Mouse (Mus musculus) cortical plate, adult 2 months (tissue): ENCODE measurements at regions not wholly inside any gene's neighbourhood (a gene's known extent, or its start where the extent isn't known, plus 50 kb on each side); places are given as distances from the start of the nearest gene placed in this dataset.

ENCODE experiments used
- CTCF ChIP-seq: fragments of 200-500 bp; IDR thresholded peaks from 2 replicates; pipeline ENCODE4 v1.5.1; 2011; ENCODE audit warnings: mild to moderate bottlenecking, control low read depth, low read length; ENCODE audit not compliant: insufficient read depth; ENCODE audit errors: extremely low read depth
- POLR2A ChIP-seq: fragments of 200-500 bp; IDR thresholded peaks from 2 replicates; pipeline ENCODE4 v1.6.1; 2011; ENCODE audit warnings: mild to moderate bottlenecking, low read length, control low read depth; ENCODE audit not compliant: insufficient read depth; ENCODE audit errors: extremely low read depth

DNA sequence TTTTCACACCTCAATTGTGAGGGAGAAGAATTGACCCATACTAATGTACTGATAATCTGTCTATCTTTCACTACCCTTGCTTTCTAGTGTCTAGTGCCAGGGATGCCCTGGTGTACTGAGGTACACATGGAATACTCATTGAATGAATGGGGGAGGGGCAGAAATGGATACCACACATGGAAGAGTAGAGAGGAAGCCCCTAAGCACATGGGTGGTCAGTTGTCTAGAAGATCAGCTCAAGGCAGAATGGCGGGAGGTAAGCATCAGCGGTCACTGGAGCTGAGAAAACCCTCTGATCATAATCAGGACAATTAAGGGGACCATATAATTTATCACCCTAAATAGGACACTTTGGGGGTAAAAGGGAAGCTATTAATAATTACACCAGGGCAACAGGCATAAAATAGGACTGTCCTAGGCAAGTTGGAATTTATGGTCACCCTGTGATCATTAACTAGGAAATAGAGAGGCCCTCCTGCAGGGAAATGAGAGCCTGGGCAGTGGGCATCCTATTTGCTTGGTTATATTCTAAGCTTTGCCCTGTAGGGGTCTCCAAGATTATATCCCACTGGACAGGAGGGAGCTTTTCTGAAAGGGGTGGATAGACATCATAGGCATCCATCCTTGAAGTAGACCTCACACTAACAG lies 185.3 kb downstream of the Mycn start:
- TF ChIP-seq CTCF, result no peak
- TF ChIP-seq POLR2A, result no peak
